Mouse (Mus musculus): Measurements from ENCODE around the gene Ccdc43.
"Not testable (repeated sequence)": the region's sequence is repeated elsewhere in the genome, so short reads cannot be mapped to it uniquely, and the experiment has no call there.

The Ccdc43 gene

DNA sequence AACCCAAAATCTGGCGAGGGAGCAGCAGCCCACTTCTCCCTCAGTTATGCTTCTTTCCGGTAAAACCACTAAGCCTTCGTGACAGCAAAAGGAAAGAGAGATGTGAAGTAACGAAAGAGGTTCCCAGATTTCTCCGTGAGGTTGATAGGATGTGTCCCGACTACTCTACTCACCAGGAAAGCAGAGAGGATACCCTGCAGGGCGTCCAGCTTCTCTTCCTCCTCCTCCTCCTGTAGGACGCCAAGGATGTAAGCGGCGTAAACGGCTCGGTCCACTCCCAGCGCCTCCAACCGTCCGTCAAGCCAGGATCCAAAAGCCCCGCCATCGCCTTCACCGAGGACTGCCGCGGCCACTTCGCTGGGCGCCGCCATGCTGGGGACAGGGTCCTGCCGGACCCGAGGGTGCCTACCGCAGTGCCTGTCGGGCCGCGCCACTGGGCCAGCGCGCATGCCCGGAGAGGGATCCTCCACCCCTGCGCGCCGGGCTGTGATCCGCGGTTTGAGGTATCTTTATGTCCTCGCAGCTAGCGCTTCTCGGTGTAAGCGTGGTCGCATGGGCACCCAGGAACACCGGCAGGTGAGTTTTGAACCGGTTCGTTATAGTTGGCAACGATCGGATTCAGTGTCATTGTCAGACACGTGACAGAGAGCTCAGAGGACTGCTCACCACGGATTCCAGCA lies at the start of gene Ccdc43:
Gene Ccdc43 (minus strand): TSS at position 445 of the 680 bp plus-strand sequence.
- peak; percentile 83 for DNase-seq

DNA sequence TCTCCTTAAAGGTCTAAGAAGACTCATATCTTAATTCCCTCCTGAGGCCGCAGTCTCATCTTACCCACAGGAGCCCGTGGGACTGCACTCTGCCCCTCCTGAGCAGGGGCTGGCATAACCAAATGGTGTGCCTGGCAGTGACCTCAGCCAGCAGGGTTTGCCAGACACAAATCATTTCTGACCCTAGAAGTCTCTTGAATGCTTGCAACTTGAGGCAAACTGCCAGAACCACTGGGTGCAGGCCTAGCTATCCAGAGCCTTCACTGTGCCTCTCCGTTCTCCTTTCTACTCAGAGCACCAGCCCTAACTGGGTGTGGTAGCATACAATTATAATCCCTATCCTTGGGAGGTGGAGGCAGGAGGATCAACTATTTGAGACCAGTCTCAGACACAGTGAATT lies 47.2 kb upstream of the Ccdc43 start:
- DNase-seq = no peak

DNA sequence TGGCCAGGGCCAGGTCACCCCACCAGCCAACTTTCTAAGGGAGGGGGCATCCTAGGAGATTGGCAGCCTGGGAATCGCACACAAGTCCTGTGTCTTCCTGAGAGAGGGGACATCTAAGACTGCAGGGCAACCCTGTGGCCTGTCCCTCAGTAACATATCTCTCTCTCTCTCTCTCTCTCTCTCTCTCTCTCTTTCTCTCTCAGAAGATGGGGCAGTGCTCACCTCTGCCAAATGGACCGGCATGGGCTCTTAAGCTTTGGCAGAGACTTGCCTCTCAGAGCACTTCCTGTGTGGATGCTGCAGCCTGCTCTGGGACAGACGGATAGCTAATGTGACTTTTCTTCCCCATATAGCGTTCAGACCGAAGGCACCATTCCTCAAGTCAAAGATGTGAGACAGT lies 45.3 kb upstream of the Ccdc43 start:
- DNase-seq = no peak

DNA sequence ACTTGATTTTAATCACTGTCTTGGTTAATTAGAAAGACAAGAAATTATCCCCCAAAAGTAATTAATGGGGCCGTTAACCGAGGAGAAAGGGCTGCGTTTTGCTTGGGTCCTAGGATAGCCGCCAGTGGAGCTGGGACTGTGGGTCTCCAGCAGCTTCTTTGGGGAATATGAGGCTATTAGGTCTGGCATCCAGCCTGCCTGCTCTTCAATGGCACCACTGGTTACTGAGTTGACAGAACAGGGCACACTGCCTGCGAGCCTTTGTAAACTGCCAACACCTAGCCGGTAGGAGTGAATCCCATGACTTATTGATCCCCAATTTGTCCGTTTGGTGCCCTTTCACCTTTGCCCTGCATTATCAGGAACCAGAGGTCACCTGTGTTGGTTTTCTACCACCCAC lies 44.5 kb upstream of the Ccdc43 start:
- no peak for DNase-seq

DNA sequence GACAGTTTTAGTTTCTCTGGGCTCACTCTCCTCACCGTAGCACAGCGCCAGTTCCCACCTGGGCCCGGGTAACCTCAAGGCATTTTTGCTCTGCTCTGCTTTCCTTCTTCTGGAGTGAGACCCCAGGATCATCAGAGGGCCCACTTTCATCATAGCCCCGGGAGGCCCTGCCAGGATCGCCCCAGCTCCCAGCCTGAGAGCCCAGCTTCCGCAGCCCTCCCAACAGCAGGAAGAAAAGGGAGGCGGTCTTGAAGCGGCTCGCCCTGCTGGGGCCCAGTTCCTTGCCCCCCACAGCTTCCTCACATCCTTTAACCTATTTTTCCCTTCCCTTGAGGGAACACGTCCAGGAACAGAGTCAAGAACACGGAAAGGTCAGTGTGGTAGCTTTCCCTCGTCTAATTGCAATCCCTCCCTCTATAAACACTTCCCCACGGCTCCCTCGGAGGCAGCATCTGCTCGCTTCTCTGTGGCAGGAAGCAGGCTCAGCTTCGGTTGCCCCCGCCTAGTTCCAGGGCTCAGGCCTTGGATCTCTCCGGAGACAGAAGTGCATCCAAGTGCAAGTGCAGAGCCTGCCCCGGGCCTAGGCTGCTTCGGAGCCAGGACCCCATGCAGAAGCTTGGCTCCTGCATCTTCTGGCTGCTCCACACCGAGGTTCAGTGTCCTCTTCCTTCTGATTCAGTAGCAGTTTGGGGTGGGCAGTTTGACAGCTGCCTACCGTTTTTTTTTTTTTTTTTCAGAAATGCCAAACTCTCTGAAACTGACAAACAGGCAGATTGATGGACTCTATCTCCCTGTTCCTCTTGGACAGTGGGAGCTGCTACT lies 43.8 kb upstream of the Ccdc43 start:
- peak; percentile 41 for DNase-seq

DNA sequence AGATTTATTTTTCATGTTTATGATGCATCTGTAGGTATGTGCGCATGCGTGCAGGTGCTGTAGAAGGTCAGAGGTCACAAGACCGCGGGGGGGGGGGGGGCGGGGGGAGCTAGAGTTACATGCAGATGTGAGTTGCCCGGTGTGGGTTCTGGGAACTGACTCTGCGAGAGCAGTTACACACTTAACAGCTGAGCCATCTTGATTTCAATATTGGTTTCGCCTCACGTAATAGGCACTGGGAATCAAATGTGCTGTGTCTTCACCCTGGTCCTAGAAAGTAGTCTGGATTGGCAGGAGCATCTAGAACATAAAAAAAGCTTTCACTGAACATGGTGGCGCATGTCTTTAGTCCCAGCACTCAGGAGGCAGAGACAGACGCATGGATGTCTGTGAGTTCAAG lies 43.1 kb upstream of the Ccdc43 start:
- no peak for DNase-seq

DNA sequence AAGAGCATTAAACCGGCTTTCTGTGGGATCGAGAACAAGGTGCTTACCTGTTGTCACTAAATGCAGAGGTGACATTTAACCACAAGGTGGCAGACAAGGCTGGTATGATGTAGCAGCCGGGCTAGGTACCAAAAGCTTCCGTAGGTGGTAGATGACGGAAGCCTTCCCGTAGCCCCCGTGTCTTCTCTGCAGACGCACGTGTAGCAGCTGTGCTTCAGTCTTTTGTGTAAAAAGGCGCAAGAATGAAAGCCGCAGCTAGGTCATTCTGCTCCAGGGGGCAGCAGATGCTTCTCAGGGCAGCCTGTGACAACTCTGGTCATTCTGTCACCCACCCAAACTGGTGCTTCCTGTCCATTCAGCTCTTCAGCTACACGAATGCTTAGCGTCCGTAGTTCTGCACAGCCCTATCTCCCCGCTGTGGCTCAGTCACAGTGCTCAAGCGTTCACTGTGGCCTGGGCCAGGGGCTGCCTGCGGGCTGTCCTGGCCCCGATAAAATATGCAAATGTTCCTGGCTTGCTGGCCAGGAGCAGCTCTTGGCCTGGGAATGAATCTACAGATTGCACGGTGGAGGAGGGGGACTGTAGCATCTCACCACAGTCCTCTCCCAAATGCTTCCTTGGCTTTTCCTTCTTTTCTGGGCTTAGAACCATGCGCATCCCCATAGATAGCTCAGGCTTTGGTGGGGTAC lies 41.8 kb upstream of the Ccdc43 start:
- DNase-seq = peak; percentile 76

DNA sequence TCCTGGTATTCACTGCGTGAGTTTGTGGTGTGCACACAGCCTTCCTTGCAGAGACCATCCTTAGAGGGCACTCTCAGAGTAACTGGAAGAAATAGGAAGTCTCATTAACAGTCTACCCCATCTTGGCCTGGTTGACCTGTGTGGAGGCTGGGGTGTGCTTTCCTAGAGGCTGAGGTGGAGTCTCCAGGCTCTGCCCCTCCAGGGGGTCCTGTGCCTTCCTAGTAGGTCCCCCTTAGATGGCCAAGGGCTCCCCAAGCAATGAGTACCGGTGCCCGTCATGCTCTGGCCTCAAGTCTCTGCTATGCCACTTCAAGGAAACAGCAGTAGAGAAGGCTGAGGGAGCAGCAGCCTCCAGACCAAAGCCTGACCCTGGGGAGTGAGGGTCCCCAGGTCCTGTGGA lies 40.5 kb upstream of the Ccdc43 start:
- no peak for DNase-seq

DNA sequence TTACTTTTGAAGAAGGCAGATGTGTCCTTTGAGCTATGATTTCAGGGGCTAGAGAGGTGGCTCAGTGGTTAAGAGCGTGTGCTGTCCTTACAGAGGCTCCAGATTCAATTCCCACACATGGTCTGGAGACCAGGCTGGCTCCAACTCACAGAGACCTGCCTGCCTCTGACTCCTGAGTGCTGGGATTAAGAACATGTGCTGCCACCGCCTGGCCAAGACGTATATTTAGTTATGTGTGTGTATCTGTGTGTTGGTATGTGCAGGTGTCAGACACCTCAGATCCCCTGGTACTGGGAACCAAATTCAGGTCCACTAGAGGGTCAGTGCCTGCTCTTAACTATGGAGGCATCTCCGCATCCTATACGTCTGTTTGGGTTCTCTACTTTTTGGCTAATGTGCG lies 37.4 kb upstream of the Ccdc43 start:
- DNase-seq = no peak

DNA sequence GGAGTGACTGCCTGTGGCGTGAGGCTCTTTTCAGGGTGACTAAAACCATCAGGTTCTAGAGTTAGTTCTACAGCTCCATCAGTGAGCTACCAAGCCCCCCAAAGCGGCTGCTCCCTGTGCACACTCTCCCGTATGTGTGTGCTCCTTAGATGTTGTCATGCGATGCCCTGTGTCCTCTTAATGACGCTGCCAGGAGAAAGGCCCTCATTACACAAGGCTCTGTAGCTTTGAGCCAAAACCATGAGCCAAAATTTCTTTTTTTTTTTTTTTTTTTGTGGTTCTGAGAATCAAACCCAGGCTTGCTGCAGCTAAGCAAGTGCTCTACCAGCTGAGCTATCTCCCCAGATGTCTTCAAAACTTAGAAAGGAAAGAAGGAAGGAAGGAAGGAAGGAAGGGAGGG lies 35.6 kb upstream of the Ccdc43 start:
- DNase-seq = no peak

DNA sequence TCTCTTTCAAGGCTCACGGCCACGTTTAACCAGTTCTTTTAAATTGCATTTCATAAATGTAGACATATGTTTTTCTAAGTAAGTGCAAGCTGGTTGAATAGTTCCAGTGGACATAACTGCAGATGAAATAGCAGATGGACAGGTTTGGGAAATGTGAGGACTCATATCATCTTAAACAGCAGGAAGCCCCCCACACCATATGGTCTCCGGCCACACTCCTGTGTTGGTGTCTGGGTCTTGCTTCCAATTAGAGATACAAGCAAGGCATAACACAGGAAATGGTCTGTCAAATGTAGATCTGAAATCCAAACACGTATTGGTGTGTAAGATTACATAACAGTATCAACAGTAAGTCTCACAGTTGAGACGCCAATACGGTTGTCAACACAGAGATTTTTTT lies 33.8 kb upstream of the Ccdc43 start:
- no peak for DNase-seq

DNA sequence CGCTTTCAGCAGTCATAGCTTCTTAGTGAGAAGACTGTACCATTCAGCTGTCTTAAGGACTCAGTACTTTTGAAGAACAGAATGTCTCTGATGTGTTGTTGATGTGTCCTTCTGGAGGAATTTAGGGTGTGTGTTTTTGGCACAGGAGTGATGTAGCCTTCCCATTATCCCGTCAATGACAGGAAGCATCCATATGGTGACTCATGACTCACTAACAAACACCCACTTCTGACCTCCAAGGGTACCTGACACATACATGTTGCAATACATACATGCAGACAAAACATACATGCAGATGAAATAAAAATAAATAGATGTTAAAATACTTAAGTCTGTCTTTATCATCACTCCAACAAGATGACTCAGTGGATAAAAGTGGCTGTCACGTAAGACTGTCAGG lies 32.3 kb upstream of the Ccdc43 start:
- no peak for DNase-seq

DNA sequence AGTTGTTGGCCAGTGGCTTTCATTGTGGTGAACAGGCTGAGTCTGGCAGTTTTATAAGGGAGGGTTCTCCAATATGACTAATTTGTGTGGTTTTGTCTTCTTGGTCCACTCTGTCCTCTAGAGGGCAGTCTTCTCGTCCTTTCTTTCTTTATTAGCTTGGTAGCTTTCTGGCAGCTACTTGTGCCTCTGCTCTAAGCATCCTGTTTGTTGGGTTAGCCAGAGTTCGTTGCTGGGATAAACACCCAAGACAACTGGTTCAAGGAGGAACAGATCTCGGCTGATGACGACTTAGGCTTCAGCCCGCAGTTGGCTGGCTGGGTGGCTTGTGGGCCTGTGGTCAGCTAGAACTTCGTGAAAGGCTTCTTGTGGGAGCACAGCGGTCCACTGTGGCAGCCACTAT lies 31.0 kb upstream of the Ccdc43 start:
- DNase-seq = no peak

DNA sequence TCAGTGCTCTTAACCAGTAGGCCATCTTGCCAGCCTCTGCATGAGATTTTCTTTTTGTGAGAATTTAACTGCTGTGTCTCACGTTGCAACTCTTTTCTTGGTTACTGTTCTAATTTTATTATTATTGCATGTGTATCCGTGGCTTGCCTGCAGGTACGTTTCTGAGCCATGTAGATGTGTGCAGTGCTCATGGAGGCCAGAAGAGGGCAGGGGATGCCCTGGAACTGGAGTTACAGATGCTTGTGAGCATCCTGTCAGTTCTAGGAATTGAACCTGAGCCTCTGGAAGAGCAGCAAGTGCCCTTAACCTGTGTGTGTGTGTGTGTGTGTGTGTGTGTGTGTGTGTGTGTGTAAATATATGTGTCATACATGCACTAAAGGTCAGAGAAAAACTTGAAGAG lies 28.0 kb upstream of the Ccdc43 start:
- peak; percentile 30 for DNase-seq

DNA sequence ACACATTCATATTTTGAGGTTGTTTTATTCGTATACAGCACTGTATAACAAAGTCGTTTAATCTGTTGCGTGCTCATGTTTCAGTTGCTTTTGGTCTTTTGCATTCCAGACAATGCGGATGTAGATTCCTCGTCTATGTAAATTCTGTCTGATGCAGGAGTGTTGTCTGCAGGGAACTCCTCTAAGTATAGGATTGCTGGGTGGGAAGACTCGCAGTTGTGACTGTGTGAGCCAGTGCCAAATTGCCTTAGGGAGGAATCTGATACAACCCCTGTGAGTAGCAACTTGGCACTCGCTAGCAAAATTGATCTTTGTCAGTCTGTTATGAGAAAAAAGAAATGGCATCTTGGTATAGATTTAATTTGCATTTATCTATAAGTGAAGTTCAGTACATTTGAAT lies 18.6 kb upstream of the Ccdc43 start:
- no peak for DNase-seq

DNA sequence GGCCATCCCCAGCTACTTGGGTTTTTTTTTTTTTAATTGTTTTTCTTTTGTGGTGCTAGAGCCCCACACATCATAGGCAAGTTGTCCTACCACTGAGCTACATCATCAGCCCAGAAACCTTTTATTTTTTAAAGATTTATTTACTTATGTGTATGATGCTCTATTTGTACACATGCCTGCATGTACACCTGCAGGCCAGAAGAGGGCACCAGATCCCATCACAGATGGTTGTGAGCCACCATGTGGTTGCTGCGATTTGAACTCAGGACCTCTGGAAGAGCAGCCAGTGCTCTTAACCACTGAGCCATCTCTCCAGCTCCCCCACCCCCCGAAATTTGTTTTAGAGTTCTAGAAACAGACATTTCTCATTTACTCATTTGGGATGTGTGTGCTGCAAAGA lies 17.0 kb upstream of the Ccdc43 start:
- not testable (repeated sequence) for DNase-seq

DNA sequence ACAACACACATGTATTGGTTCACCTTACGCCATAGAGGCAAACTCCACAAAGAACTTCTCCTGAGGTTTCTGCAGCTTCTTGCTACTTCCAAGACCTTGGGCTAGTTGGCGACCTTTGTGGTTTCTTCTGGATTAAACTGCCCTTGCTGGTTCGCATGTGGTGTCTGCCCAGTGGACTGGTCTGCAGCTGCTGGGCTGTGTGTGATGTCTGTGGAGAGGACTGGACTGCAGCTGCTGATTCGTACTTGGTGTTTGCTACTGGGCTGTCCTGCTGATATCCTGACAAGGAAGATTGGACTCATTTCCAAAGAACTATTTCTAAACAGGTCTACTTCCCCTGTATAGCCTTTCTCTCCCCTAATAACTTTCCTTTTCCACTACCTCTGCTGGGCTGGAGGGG lies 14.8 kb upstream of the Ccdc43 start:
- DNase-seq = no peak

DNA sequence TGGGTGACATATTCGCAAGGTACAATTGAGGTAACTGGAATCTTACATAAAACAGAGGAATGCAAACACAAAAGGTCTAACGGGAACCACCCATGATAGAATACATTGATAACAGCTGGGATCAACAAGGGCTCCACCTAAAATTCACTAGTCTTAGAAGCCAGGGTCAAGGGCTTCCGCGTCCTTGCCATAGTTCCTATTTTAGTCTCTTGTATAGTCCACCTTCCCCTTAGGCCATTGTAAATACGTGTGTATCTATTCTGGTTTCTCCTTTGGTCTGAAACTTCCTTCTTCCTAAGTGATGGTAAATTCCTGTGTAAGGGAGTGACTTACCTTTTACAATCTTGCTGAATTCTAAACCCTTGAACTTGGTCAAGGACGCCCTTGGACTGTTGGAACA lies 4.6 kb upstream of the Ccdc43 start:
- not testable (repeated sequence) for DNase-seq

DNA sequence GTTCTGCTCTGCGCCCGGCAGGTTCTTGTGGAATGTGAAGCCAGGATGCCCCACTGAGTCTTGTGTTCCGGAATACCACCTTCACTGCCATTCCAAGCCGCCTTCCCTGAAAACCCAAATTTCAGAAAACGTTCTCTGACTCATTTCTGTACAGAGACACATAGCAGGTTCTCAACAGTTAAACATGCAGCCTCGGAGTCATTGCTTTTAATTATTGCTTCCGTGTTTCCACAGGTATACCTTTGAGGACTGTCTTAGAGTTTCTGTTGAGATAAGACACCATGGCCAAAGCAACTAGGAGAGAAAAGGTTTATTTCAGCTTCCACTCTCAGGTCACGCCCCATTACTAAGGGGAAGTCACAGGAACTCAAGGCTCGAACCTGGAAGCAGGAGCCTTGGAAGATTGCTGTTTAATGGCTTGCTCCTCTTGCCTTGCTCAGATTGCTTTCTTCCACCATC lies 465 bp upstream of the Ccdc43 start:
- no peak for DNase-seq

DNA sequence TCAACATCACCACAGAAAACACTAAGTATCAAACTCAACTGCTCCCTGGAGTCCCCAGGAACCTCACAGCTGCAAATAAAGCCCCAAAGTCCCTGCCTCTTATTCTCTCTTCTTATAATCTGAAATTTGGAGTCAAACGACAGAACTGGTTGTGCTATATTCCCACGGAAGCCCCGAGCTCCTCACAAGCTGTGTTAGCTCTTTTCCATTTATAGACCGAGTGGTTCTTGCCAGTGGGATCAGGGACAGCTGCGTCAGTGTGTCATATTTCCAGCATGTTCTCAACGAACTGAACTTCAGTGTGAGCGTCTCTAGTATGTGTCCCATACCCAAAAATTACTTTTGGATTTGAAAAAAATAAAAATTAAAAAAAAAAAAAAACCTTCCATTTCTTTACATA lies 2.3 kb downstream of the Ccdc43 start:
- DNase-seq = no peak

DNA sequence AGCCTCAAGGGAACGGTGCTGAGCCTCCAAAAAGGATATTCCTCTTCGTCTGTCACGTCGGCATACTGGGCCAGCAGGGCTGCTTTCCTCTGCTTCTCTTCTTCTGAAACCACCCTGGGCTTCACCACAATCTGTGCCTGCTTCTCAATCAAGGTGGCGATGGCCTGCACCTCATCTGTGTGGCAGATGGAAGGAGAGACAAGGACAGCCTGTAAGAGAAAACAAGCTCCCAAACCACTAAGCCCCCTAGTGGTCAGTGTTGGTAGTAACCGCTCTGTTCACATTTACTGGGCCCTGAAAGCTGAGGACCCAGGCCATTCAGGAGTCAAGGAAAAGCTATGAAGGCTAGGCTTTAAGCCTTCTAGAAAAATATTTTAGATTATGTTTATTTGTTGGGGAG lies 7.4 kb downstream of the Ccdc43 start:
- peak; percentile 67 for DNase-seq

DNA sequence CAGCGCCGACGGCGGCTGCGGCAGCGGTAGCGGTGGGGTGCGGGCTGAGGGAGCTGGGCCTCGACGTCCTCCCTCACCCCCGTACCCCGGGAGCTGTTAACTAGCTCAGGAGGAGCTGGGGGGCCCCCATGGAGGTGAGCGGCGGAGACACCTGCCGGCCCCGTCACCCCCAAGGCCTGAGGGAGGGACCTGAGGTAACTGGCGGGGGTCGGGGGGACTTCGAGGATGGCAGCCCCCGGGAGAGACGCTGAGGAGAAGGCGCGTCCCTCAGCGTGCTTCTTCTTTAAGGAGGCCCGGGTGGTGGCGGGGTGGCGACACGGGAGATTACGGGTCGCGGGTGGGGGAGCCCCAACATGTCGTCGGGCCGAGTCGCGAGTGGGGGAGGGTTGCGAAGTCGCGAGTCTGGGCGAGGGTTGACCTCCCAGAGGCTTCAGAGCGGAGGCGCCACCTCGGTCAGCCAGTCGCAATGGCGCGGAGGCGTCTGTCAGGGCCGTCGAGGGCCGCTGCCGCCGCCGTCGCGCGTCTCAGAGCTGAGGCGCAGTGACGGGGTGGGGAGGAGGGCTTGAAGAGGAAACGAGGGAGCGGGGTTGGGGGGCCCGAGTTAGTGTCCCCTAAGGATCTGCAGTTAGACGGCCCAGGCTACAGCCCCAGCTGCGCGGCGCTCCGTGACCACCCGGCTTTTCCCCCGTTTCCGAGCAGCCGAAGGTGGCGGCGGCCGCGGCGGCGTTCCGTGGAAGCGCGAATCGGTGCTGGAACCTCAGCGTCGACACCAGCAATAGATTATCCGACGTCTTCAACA lies 31.7 kb downstream of the Ccdc43 start:
- DNase-seq = no peak

DNA sequence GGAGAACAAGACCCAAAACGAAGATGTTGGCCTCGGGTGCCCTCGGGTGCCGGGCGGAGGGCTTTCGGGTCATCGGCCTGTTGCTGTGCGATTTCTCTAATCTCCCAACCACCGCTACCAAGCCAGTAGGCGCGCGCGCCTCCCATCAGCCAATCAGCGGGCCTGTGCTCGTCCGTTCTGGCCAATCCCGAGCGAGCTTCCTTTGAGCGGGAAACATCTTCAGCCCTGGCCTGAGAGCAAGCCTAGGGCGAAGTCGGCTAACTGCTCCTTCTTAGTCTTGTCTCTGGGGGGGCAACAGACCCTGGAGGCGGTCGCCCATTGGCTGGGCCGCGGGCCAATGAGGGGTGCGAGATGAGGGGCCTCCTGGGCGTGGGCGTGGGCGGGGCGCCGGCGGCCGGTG lies 32.4 kb downstream of the Ccdc43 start:
- DNase-seq = no peak
